ENCODE assay signal across 8 mouse cellular contexts in the genomic region with DNA sequence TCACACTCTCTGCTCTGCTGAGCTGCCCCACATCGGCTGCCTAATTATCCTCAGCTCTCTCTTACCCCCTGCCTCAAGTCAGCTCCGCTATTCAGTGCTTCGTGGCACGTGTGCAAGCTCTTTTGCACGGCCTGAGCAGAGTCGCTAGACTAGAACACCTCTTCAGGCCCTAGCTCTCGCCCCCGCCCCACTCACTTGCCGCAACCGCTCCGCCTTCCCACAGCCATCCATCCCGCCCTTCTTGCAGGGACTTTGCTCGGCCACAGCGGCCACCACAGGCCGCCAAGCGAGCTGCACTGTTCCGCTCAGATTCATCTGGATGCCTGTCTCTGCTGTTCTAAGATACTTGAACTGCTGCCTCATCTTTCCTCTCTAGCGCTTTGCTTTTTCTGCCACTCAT. TPM values are rescaled to one million over a fixed set of nuclear protein-coding genes. Genes with fewer than 3 reads are reported as not detected.
A peak's percentile ranks its signal among the peaks of the same experiment; 100 is the strongest.
DNase-seq lines count a peak whose midpoint lies in the region; ATAC-seq lines count a peak whose summit lies in the region.

No protein-coding gene starts in this region.

- H3K27me3 ChIP-seq in embryonic facial prominence, embryonic 11.5 days (ENCODE audit: control insufficient read depth, insufficient read depth, low read length): no peaks in the 10 kb centered on the region
- 0 out of 2 replicates have a peak, but pooled peaks cover 6% of the 10 kb centered on the region for H3K27me3 ChIP-seq in limb, embryonic 10.5 days (ENCODE audit: low read depth, poor library complexity, severe bottlenecking)
- no peaks in the 10 kb centered on the region for H3K27me3 ChIP-seq in midbrain, embryonic 12.5 days

- no peaks in the 10 kb centered on the region for H3K4me1 ChIP-seq in embryonic facial prominence, embryonic 11.5 days (ENCODE audit: control insufficient read depth, insufficient read depth, low read length)
- H3K4me1 ChIP-seq in limb, embryonic 10.5 days: peaks cover 32% of the 10 kb centered on the region
- peaks cover 30% of the 10 kb centered on the region for H3K4me1 ChIP-seq in midbrain, embryonic 12.5 days

- peak overlapping the region; percentile 59 for H3K4me2 ChIP-seq in embryonic facial prominence, embryonic 11.5 days (ENCODE audit: low read depth, low read length)
- H3K4me2 ChIP-seq in midbrain, embryonic 12.5 days (replicated peaks): peak overlapping the region; percentile 76

- WGBS in embryonic facial prominence, embryonic 11.5 days: 0% methylated on average over 18 of the region's 18 CpGs
- under 1% methylated on average over 18 of the region's 18 CpGs for WGBS in limb, embryonic 10.5 days
- 1% methylated on average over 18 of the region's 18 CpGs for WGBS in midbrain, embryonic 12.5 days

- no peak overlapping the region for H3K27ac ChIP-seq in embryonic facial prominence, embryonic 11.5 days (replicated peaks; ENCODE audit: low read depth, low read length)
- H3K27ac ChIP-seq in limb, embryonic 10.5 days: peak overlapping the region; percentile 66
- peak overlapping the region; percentile 76 for H3K27ac ChIP-seq in midbrain, embryonic 12.5 days (replicated peaks)

- peak; percentile 78 for DNase-seq in 3T3-L1 (ENCODE audit: low read depth, low spot score)
- DNase-seq in adrenal gland, postnatal 25 days: peak; percentile 77
- DNase-seq in embryonic facial prominence, embryonic 11.5 days (ENCODE audit: low spot score): peak; percentile 90
- peak; percentile 96 for DNase-seq in heart, adult 11 months
- peak; percentile 67 for DNase-seq in kidney, adult 11 months
- DNase-seq in limb, embryonic 10.5 days (ENCODE audit: low spot score): peak; percentile 80
- peak; percentile 50 for DNase-seq in skeletal muscle tissue, adult 2 months (ENCODE audit: low read depth, low spot score)

- peak; percentile 26 for ATAC-seq in embryonic facial prominence, embryonic 11.5 days (replicated peaks; ENCODE audit: insufficient number of reproducible peaks, low FRiP score, low TSS enrichment, low read depth)
- peak; percentile 67 for ATAC-seq in midbrain, embryonic 12.5 days (ENCODE audit: low FRiP score, low read depth)

- H3K9ac ChIP-seq in embryonic facial prominence, embryonic 11.5 days (replicated peaks; ENCODE audit: low read length): peak overlapping the region; percentile 61
- peak overlapping the region; percentile 54; the same call in 1 of the 2 replicates for H3K9ac ChIP-seq in midbrain, embryonic 12.5 days (replicated peaks)

- H3K36me3 ChIP-seq in embryonic facial prominence, embryonic 11.5 days (replicated peaks; ENCODE audit: control insufficient read depth, insufficient read depth, low read depth, low read length): no peaks in the 10 kb centered on the region
- no peaks in the 10 kb centered on the region for H3K36me3 ChIP-seq in limb, embryonic 10.5 days
- no peaks in the 10 kb centered on the region for H3K36me3 ChIP-seq in midbrain, embryonic 12.5 days

- peak overlapping the region; percentile 38 for H3K4me3 ChIP-seq in embryonic facial prominence, embryonic 11.5 days (ENCODE audit: low read depth, low read length)
- peak overlapping the region; percentile 54 for H3K4me3 ChIP-seq in limb, embryonic 10.5 days
- peak overlapping the region; percentile 46 for H3K4me3 ChIP-seq in midbrain, embryonic 12.5 days

- no peaks in the 10 kb centered on the region for H3K9me3 ChIP-seq in embryonic facial prominence, embryonic 11.5 days (replicated peaks; ENCODE audit: control insufficient read depth, low read length)
- no peaks in the 10 kb centered on the region for H3K9me3 ChIP-seq in limb, embryonic 10.5 days (replicated peaks)
- no peaks in the 10 kb centered on the region for H3K9me3 ChIP-seq in midbrain, embryonic 12.5 days

RNA-seq across cellular contexts. Expression of a gene that starts 3.1 kb away (rescaled TPM):
- 58.7 and 59.3 TPM in 2 replicates for total RNA-seq in adrenal gland, postnatal 25 days (2021)
- 32.3 and 38.0 TPM in 2 replicates for polyA plus RNA-seq in embryonic facial prominence, embryonic 11.5 days (2014; fragmentation: Nextera tagmentation; extraction: Ambion mirVana)
- polyA plus RNA-seq in limb, embryonic 10.5 days (2016; fragmentation: Nextera tagmentation; extraction: Ambion mirVana): 37.7 and 38.1 TPM in 2 replicates
- polyA plus RNA-seq in midbrain, embryonic 12.5 days (2016; fragmentation: Nextera tagmentation; extraction: Ambion mirVana): 38.4 and 43.7 TPM in 2 replicates

RNA-seq across cellular contexts. Expression of a gene that starts 5.8 kb away (rescaled TPM):
- 0.71 and 0.88 TPM in 2 replicates for total RNA-seq in adrenal gland, postnatal 25 days (2021)
- polyA plus RNA-seq in embryonic facial prominence, embryonic 11.5 days (2014; fragmentation: Nextera tagmentation; extraction: Ambion mirVana): 3.3 and 3.6 TPM in 2 replicates
- 2.6 and 3.1 TPM in 2 replicates for polyA plus RNA-seq in limb, embryonic 10.5 days (2016; fragmentation: Nextera tagmentation; extraction: Ambion mirVana)
- 2.9 and 3.5 TPM in 2 replicates for polyA plus RNA-seq in midbrain, embryonic 12.5 days (2016; fragmentation: Nextera tagmentation; extraction: Ambion mirVana)

RNA-seq across cellular contexts. Expression of a gene that starts 36.5 kb away (rescaled TPM):
- not detected in 2 replicates for total RNA-seq in adrenal gland, postnatal 25 days (2021)
- polyA plus RNA-seq in embryonic facial prominence, embryonic 11.5 days (2014; fragmentation: Nextera tagmentation; extraction: Ambion mirVana): not detected in 2 replicates
- polyA plus RNA-seq in limb, embryonic 10.5 days (2016; fragmentation: Nextera tagmentation; extraction: Ambion mirVana): not detected in 2 replicates
- not detected in 2 replicates for polyA plus RNA-seq in midbrain, embryonic 12.5 days (2016; fragmentation: Nextera tagmentation; extraction: Ambion mirVana)
